Mouse (Mus musculus) cortical plate, adult 2 months (tissue): ENCODE results near the gene Erg.

Experiments
- CTCF ChIP-seq: fragments of 200-500 bp; IDR thresholded peaks from 2 replicates; pipeline ENCODE4 v1.5.1; 2011; ENCODE audit warnings: mild to moderate bottlenecking, control low read depth, low read length; ENCODE audit not compliant: insufficient read depth; ENCODE audit errors: extremely low read depth
- POLR2A ChIP-seq: fragments of 200-500 bp; IDR thresholded peaks from 2 replicates; pipeline ENCODE4 v1.6.1; 2011; ENCODE audit warnings: mild to moderate bottlenecking, low read length, control low read depth; ENCODE audit not compliant: insufficient read depth; ENCODE audit errors: extremely low read depth

- no peak for TF ChIP-seq POLR2A
- no peak for TF ChIP-seq CTCF
Measured at GRCm38 (mm10) chr16:95349745-95350144, 236.6 kb downstream of the Erg start.
